Mouse (Mus musculus) thymus, postnatal 4 days (tissue): Measurements from ENCODE around the gene Dpf3.

Experiments
- DNase-seq: peaks from one replicate; pipeline ENCODE4 v3.0.0; 2021

The Dpf3 gene

GRCm38 (mm10) chr12:83277537-83278441 lies 209.7 kb downstream of the Dpf3 start:
- no peak for DNase-seq

- DNase-seq: no peak
These were observed 216.3 kb downstream of the Dpf3 start for GRCm38 (mm10) chr12:83271215-83271614.

DNA sequence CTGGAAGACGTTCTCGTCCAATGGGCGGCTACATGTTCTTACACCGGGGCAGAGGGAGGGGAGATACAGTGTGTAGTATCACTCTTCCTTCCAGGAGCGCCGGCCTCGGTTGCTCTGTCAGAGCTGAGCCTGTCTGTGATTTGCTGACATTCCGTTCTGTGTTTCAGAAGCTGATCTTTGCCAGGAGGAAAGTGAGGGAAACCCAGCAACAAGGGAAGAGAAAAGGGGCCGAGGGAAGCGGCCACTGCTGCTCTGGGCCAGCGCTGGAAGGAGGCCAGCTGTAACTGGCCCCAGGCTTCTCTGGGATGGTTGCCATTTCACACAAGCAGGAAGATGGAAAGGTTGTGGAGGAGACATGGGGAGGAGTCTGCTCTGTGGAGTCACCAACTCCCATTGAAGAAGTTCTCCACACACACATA lies 219.0 kb downstream of the Dpf3 start:
- no peak for DNase-seq

DNA sequence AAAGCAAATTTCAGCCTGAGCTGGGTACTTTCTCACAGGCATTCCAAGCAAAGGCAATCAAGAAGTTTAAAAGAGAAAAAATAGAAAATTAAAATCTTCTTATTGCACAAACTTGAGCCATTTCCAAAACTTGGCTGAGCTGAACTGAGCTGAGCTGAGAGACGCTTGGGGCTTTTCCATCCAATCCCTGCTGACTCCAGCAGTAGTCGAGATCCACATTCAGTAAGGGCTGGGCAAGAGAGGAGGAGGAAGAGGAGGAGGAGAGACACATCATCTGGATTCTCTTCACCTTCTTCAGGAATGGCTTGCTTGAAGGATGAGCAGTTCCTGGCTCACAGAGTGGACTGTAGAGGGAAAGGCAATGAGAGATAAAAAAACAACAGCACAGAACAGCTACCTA lies 227.0 kb downstream of the Dpf3 start:
- no peak for DNase-seq

GRCm38 (mm10) chr12:83254399-83254798 lies 233.1 kb downstream of the Dpf3 start:
- no peak for DNase-seq

DNA sequence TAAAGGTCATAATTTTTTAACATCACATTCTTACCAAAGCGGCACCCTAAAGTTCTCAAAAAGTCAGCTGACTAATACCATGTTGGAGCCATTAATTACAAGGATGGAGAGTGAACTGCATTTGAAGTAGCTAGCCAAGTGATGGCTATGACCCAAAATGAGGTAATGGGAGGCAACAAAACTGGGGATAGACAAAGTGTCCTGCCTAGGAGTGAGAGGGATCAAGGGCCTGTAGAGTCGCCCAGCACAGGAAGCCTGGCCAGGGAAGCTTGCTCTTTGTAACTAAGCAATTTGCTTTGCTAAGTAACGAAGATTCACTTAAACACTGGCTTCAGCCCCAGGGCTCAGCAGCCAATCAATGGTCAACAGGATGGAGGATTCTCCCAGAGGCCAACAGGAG lies 238.4 kb downstream of the Dpf3 start:
- DNase-seq: no peak

GRCm38 (mm10) chr12:83248636-83249035 lies 238.9 kb downstream of the Dpf3 start:
- no peak for DNase-seq

DNA sequence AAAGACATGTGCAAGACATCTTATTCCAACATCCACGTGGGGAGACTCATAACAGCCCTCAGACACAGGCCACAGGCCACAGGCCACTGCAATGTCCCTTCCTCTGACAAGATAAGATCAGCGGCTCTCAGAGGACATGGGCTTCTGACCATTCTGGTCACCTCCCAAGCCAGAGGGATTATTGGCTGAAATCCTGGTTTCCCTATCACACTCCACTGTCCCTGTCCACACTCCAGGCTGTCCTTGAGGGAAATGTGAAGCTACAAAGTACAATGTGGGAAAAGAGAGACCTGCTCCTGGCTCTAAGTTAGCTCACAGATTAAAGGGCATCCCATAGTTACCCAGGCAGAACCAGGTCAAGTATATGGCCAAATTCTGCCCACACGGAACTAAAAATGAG lies 239.8 kb downstream of the Dpf3 start:
- DNase-seq: no peak

- DNase-seq: no peak
These were observed 246.5 kb downstream of the Dpf3 start for GRCm38 (mm10) chr12:83241022-83241421.

- DNase-seq: no peak
These were observed 246.9 kb downstream of the Dpf3 start for GRCm38 (mm10) chr12:83240571-83240970.

DNA sequence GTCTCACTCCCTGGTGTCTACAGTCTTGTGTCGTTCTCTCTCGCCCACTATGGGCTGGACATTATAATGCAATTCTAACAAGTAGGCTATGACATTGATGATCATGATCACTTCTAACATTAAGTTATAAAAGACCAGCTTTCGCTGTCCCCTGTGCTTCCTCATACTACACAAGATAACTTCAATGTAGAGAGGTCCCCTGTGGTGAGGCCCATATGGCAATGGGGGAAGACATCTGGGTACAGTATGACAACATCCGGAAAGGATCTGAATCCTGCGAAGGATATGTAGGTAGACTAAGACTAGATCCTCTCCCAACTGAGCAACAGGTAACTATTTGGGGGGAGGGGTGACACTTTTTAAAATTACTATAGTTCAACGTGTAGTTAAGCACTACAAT lies 251.7 kb downstream of the Dpf3 start:
- DNase-seq: no peak

- DNase-seq: no peak
These were observed 252.5 kb downstream of the Dpf3 start for GRCm38 (mm10) chr12:83234981-83235380.

DNA sequence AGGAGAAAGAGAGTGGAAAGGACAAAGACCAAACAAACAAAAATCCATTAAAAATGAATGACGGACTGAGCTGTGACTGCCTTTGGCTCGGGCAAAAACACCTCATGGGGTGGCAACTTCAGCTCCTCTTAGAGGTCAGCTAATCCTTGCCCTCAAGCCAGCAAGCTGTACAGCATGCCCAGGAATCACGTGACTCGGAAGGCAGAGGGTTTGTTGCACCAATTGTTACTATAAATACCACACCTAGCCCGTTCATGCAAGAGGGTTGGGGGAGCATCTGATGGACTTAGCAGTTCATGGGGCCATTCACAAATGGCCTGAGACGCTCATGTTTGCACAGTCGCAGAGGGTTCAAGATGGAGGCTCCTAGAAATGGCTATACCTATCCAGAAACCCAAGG lies 253.9 kb downstream of the Dpf3 start:
- DNase-seq: no peak

DNA sequence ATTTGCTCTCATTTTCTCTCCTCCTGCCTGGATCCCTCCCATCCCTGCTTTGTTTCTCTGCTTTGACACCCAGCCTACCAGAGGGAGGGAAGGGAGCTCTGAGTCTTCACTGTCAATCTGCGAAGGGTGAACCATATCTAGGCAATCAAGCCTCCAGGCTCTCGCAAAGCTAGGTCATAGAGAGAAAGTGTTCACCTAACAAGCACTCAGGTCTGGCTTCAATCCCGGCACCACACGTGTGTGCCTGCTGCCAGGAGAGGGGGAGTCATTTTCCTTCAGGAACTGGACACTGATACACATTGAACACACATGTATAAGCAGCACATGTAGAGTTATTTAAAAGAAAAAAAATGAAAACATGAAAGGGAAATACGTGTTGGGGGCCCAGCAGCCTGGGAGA lies 254.6 kb downstream of the Dpf3 start:
- DNase-seq: no peak

DNA sequence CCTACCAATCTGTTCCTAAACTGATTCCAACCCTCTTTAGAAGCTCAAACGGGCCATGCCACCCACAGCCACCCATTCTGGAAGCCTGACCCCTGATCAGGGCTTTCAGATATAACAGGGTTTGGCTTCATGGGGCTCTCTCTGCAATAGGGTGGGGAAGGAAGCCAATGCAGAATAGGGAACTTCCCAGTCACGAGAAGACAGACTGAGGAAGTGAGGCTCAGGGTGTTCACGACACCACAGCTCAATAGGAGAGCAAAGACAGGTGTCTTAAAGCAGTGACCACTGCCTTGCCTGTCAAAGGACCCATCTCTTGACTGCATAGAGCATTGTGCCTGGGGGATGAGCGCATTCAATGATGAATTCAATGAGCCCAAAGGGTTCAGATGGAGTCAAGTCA lies 256.3 kb downstream of the Dpf3 start:
- no peak for DNase-seq

DNA sequence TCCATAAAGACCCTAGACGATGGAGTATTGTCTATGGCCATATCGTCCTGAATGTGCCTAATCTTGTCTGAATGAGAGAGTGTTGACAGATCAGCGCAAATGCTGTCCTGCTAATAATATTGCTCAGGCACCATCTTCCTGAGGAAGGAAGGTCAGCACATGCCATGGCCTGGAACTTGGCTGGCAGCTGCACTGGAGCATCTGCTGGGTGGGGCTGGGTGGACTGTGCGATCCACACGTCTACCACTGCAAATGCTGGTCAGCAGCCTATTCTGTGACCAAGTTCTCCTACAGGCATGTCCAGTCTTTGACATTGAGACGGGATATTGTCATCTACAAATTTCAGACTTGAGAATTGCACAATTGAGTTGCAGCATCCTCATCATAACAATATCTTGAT lies 257.8 kb downstream of the Dpf3 start:
- no peak for DNase-seq

- DNase-seq: no peak
These were observed 260.5 kb downstream of the Dpf3 start for GRCm38 (mm10) chr12:83227014-83227413.

GRCm38 (mm10) chr12:83220964-83221363 lies 266.6 kb downstream of the Dpf3 start:
- no peak for DNase-seq

DNA sequence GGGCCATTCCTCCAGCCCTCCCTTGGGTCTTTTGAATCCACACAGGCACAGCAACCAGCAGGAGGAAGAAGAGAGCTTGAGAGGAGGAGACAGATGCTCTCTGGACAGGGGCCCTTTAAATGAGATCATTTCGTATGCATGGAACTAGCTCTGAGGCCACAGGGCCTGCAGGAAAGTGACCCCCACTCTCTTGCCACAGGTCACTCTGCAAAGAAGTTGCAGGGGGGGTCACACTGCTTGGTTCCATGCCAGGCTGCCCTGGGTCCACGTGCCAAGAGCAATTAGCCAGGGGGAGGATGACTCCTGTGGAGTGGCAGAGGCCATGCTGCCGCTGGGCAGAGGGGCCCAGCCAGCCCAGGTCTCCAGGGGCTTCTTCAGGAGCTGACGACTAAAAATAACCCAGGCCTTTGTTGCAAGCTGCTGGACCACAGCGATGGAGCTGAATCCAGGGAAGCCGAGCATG lies 273.6 kb downstream of the Dpf3 start:
- no peak for DNase-seq

DNA sequence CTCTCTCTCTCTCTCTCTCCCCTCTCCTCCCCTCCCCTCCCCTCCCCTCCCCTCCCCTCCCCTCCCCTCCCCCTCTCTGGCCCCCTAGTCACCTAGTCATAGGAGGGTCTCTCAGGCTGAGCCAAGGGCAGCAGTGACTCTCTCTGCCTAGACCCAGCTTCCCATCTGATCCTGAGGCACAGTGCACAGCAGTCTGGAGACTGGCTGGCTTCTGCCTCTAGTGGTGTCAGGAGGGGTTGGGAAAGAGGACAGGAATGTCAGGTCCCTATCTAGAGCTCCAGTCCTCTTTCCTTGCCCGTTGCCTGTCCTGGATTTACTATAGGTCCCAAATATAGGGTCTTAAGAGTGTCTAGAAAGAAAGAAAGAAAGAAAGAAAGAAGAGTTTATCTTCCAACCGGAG lies 275.5 kb downstream of the Dpf3 start:
- DNase-seq: no peak

DNA sequence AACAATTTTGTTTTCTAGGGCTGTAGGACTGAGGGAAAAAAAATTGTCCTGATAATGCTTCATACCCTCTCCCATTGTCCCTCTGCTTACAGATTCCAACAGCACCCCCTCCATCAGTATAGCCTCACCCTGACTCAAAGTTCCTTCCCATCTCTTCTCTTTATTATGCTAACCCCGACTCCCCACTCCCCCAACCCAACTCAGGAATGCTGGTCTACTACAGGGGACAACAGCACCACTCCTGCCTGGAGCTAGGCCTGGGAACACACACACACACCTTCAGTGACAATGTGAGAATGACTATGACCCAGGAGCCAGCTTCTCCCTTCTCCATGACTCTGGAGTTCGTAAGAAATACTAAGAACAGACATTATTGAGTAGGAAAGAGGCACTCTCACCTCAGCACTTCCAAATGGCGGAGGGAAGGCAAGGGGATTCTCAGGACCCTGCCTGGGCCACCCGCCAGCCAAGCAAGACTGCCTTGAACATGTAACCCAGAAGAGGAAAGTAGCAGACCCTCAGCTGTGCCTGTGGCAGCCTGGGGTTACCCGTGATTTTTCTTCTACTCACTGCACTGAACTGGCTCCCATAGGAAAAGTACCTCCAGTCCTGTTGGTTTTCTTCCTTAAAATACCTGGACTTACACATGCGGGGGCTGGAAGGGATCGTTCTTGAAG lies 276.2 kb downstream of the Dpf3 start:
- DNase-seq: no peak

DNA sequence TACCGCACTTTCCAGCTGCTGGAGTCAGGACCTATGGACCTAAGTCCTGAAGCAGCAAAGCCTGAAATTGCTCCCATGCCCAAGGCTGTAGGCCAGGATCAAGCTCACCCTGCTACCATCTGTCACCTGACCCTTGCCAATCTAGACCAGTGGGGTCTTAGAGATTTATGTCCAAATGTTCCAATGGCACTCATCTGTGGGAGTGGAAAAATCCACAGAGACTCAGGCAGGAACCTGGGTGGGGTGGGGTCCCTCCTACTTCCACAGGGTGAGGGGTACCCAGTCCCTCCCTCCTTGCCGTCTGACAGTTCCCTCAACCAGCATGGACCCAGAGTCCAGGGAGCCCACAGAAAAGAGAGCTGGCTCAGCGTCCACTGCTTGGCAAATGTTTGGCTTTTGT lies 276.8 kb downstream of the Dpf3 start:
- no peak for DNase-seq

DNA sequence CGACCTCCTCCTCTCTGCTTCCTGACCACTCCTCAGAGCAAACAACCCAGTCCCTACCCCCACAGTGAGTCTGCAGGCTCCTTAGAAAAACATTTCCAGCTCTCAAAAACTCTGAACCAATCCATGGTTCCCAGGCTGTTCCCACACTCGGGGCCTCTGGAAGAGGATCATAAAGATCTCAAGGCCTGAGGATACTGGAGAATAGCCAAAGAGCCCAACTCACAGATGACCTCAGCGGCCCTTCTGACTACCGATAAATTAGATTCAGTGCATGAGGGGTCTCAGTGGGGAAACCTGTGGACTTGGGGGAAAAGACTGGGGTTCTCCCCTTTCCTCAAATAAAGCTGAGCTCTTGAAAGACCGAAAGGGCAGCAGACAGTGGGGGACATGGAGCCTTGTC lies 277.2 kb downstream of the Dpf3 start:
- no peak for DNase-seq

DNA sequence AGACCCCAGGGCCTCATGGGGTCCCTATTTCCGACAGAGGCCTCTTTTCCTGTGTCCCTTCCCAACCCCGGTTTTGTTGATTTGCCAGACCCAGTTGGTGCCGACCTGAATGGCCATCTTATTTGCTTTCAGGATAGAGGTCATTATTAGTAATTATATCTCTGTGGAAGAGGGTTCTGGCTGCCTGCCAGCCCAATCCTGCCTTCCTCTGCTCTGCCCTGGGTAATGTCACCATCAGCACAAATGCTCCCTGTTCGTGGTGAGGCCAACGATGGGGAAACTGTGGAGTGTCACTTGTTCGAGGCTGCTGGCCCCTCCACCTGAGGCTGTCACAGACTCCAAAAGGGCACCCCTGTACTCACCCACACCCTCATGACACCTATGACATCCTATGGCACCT lies 278.1 kb downstream of the Dpf3 start:
- no peak for DNase-seq
